Mouse (Mus musculus): Measurements from ENCODE around the gene Ankrd17.

GRCm38 (mm10) chr5:90394322-90394721 is 27.9 kb upstream of the Ankrd17 start:
- TF ChIP-seq CTCF (IDR thresholded peaks at IDR 0.05; ENCODE audit: low read depth, low read length): no peak
- TF ChIP-seq POLR2A (IDR thresholded peaks at IDR 0.05; ENCODE audit: extremely low read depth, insufficient read depth, low read length): no peak
